Mouse (Mus musculus) limb, embryonic 14.5 days (tissue): ENCODE measurements at regions not wholly inside any gene's neighbourhood (a gene's known extent, or its start where the extent isn't known, plus 50 kb on each side); places are given as distances from the start of the nearest gene placed in this dataset.

Experiments used
- ATAC-seq: fragments of 200-750 bp; cut with Nextera tagmentation; 2 replicates; pipeline ENCODE4 v1.8.0; 2017; ENCODE audit warnings: low read depth, moderate number of reproducible peaks, moderate TSS enrichment; ENCODE audit not compliant: low FRiP score
- DNase-seq: peaks from one replicate; pipeline ENCODE4 v3.0.0-alpha.2; 2015; ENCODE audit warnings: low spot score
- H3K27ac ChIP-seq: fragments of 300-500 bp; sonication (generic); replicated peaks from 2 replicates; pipeline ENCODE4 v1.5.1; 2014; ENCODE audit warnings: low read depth, mild to moderate bottlenecking, low read length, moderate library complexity, mixed read lengths
- H3K27me3 ChIP-seq: fragments of 300-500 bp; sonication (generic); 2 replicates; pipeline ENCODE4 v1.6.1; 2014; ENCODE audit warnings: low read length, mixed read lengths; ENCODE audit not compliant: control insufficient read depth, insufficient read depth
- H3K36me3 ChIP-seq: fragments of 300-500 bp; sonication (generic); 2 replicates; pipeline ENCODE4 v1.6.1; 2014; ENCODE audit warnings: mild to moderate bottlenecking, low read length, moderate library complexity, mixed read lengths; ENCODE audit not compliant: control insufficient read depth, insufficient read depth
- H3K4me1 ChIP-seq: fragments of 300-500 bp; sonication (generic); 2 replicates; pipeline ENCODE4 v1.6.1; 2014; ENCODE audit warnings: antibody characterized with exemption, low read length, mixed read lengths; ENCODE audit not compliant: control insufficient read depth, insufficient read depth
- H3K4me2 ChIP-seq: fragments of 300-500 bp; sonication (generic); replicated peaks from 2 replicates; pipeline ENCODE4 v1.6.1; 2014; ENCODE audit warnings: low read depth, mild to moderate bottlenecking, low read length, moderate library complexity; ENCODE audit not compliant: severe bottlenecking
- H3K4me3 ChIP-seq: fragments of 300-500 bp; sonication (generic); replicated peaks from 2 replicates; pipeline ENCODE4 v1.5.1; 2014; ENCODE audit warnings: low read length
- H3K9ac ChIP-seq: fragments of 300-500 bp; sonication (generic); 2 replicates; pipeline ENCODE4 v1.6.1; 2014; ENCODE audit warnings: mild to moderate bottlenecking, low read depth, low read length, moderate library complexity; ENCODE audit not compliant: severe bottlenecking
- H3K9me3 ChIP-seq: fragments of 300-500 bp; sonication (generic); 2 replicates; pipeline ENCODE4 v1.6.1; 2016; ENCODE audit warnings: low read length; ENCODE audit not compliant: control insufficient read depth
- POLR2A ChIP-seq: fragments of 200-500 bp; IDR thresholded peaks from 2 replicates; pipeline ENCODE4 v1.8.0; 2012; ENCODE audit warnings: inconsistent platforms, mild to moderate bottlenecking, moderate library complexity, borderline replicate concordance; ENCODE audit not compliant: insufficient read depth, insufficient read length; ENCODE audit errors: extremely low read depth
- WGBS: fragments of 180-500 bp; shearing (Covaris S2); extraction: QIAGEN DNeasy Blood & Tissue Kit; methylation state at CpG from one replicate; pipeline ENCODE4 v1.1.7; 2014; 5-methylcytosine and 5-hydroxymethylcytosine counted together

DNA sequence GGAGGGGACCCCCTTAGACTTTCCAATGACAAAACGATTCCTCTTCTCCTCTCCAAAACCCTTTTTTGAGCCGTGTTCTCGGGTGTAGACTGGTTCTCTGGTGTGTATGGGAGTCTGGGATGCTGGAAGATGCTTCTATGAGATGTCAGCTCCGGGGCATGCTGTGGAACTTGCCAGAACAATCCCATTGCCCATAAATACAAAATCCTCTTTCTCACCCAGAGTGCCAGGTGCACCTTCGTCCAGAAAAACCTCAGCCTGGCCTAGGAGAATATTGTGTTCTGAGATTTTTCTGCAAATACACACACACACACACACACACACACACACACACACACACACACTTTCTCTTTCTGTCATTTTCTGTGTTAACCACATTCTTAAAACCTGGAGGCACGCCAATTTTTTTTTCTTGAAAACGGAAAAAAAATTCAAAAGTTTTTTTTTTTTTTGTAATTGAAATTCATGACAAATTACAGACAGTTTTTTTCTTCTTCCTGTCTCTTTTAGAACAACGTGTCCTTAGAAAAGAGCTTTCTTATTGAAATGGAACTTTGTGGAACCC is 465.5 kb downstream of the Vrk1 start:
- Histone ChIP-seq H3K36me3 (no peaks in the 10 kb centered on the region), H3K9me3 (no peaks in the 10 kb centered on the region), H3K27me3 (peaks cover 54% of the 10 kb centered on the region), H3K9ac (no peak overlapping the region), H3K27ac (no peak overlapping the region), H3K4me2 (no peak overlapping the region), H3K4me1 (no peaks in the 10 kb centered on the region; the same call in 1 of the 2 replicates), H3K4me3 (no peak overlapping the region)
- no peak for TF ChIP-seq POLR2A
- DNase-seq = no peak
- no peak for ATAC-seq
- 66% methylated on average over 8 of the region's 8 CpGs for WGBS

DNA sequence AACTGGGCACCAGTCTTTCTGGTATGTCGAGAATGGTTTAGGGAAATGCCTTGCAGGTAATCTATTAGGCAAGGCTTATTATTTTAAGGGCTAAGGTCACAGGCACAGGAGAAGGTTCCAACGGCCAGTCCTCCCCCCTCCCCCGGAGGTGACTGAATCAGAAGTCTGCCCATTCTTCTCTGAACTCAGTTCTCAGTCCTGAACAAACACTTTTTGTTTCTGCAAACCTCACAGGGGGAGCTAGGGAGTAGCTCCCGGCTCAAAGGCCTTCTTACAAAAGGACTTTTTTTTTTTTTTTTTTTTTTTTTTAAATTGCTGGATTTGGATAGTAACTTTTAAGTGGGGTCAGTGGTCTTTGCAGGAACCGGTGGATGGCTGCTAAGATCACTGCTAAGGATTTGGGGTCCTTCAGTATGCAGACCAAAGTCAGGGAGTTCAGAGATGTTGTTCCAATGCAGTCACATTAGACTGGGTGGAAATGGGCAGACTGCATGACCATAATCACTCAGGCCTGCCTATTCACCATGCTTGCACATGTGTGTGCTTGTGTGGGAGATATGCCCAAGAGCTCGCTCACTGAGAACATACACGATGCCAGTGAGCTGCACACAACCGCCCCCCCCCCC is 467.1 kb downstream of the Vrk1 start:
- no peak overlapping the region for H3K27ac ChIP-seq
- ATAC-seq = no peak
- no peak for TF ChIP-seq POLR2A
- no peak overlapping the region for H3K9ac ChIP-seq
- H3K27me3 ChIP-seq = peaks cover 70% of the 10 kb centered on the region
- no peak for DNase-seq
- no peaks in the 10 kb centered on the region; the same call in 1 of the 2 replicates for H3K4me1 ChIP-seq
- H3K36me3 ChIP-seq = no peaks in the 10 kb centered on the region
- no peaks in the 10 kb centered on the region for H3K9me3 ChIP-seq
- 24% methylated on average over 8 of the region's 8 CpGs for WGBS
- no peak overlapping the region for H3K4me3 ChIP-seq
- H3K4me2 ChIP-seq = no peak overlapping the region

DNA sequence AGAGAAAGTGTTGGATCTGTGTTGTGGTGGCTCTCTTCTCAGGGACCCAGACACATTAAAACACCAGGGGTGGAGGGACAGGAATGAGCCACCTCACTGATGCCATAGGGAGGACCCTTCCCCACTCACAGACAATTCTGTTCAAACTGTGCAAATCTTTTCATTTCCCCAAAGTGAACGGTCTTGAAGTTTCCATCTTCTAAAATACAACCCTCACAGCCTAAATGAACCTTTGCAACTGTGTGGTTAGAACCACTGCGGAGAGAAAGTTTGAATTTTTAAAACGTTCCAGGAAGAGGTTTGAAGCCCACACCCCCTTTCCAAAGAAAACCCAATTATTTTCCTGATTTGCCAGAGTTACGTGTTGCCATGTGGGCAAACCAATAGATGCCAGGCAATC is 467.7 kb downstream of the Vrk1 start:
- Histone ChIP-seq H3K9ac (no peak overlapping the region), H3K27ac (no peak overlapping the region), H3K36me3 (no peaks in the 10 kb centered on the region), H3K9me3 (no peaks in the 10 kb centered on the region), H3K4me2 (no peak overlapping the region), H3K4me3 (no peak overlapping the region), H3K27me3 (peaks cover 75% of the 10 kb centered on the region), H3K4me1 (no peaks in the 10 kb centered on the region; the same call in 1 of the 2 replicates)
- WGBS = 10% methylated on average over 4 of the region's 4 CpGs
- DNase-seq (no peak), ATAC-seq (no peak)
- TF ChIP-seq POLR2A = no peak

DNA sequence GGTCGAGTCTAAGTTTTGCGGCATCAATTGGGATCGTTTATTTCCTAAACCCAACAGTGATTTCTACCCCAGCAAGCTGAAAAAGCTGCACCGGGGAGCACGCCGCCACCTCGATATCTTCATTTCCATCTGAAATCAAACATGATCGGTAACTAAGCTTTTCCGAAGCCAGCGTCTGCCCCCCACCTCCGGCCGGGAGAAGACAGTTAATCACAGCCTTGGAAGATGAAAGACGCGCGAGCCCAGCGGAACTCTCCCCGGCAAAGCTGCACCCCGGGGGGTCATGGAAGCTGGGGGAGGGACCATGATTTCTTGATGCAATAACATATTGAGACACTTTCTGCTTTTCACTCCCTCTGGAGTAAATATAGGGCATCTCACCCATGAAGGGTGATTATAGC is 468.4 kb downstream of the Vrk1 start:
- Histone ChIP-seq H3K4me1 (no peaks in the 10 kb centered on the region; the same call in 1 of the 2 replicates), H3K4me2 (peak overlapping the region; percentile 38), H3K36me3 (no peaks in the 10 kb centered on the region), H3K9me3 (no peaks in the 10 kb centered on the region), H3K4me3 (peak overlapping the region; percentile 21), H3K9ac (no peak overlapping the region), H3K27me3 (peaks cover 81% of the 10 kb centered on the region), H3K27ac (no peak overlapping the region)
- DNase-seq = no peak
- no peak for ATAC-seq
- no peak for TF ChIP-seq POLR2A
- 1% methylated on average over 18 of the region's 18 CpGs for WGBS

DNA sequence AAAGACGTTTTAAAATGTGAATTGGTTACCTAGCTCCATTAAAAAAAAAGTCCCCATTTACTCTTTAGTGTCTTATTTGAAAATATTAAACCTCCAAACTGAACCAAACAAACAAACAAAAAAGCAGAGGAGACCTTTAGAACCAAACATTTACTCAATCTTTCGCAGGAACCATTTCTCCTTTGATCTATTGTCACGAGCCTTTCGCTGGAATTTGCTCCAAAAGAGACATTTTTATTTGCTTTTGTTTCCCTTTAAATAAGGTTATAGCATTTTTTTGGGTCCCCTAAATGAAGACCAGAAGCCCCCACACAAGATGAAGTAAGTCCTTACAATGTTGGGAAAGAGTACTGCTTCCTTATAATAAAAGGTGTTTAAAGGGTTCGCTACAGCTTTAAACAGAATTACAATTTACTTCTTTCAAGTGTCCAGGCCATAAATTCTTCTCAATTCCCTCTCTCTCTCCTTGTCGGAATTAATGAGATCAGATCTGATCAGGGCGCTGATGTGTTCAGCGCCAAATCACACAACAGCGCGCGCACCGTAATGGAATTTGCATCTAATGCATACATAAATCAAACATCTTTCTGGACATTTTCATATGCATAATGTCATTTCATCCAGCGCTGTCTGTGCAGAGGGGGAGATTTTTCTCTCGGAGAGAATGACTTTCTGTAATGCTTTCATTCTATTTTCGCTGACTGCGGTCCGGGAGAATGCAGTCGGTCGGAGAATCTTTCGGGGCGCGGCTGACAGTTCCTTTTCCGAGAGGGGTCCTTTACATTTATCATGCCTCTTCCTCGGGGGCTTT is 469.2 kb downstream of the Vrk1 start:
- no peak overlapping the region for H3K27ac ChIP-seq
- H3K36me3 ChIP-seq = no peaks in the 10 kb centered on the region
- peak overlapping the region; percentile 19 for H3K4me3 ChIP-seq
- peaks cover 87% of the 10 kb centered on the region for H3K27me3 ChIP-seq
- H3K4me1 ChIP-seq = no peaks in the 10 kb centered on the region; the same call in 1 of the 2 replicates
- ATAC-seq (no peak), DNase-seq (no peak)
- 1% methylated on average over 24 of the region's 24 CpGs for WGBS
- peak overlapping the region; percentile 33 for H3K4me2 ChIP-seq
- H3K9ac ChIP-seq = no peak overlapping the region
- TF ChIP-seq POLR2A = no peak
- no peaks in the 10 kb centered on the region for H3K9me3 ChIP-seq
